Mouse (Mus musculus) CH12.LX (cell line): ENCODE data around the gene Babam1. TPM values are rescaled to one million over a fixed set of nuclear protein-coding genes. Genes with fewer than 3 reads are reported as not detected.
A peak's percentile ranks its signal among the peaks of the same experiment; 100 is the strongest.

Experiments used
- DNase-seq: peaks from one replicate; pipeline ENCODE4 v3.0.0-alpha.2; 2013; ENCODE audit errors: extremely low read depth
- H3K27ac ChIP-seq: 2 replicates; pipeline ENCODE4 v1.5.1; 2012; ENCODE audit warnings: low read depth, mild to moderate bottlenecking, control low read depth, moderate library complexity; ENCODE audit not compliant: insufficient read depth
- H3K27me3 ChIP-seq: replicated peaks from 2 replicates; pipeline ENCODE3; 2012; ENCODE audit warnings: inconsistent platforms
- H3K36me3 ChIP-seq, 2 experiments: replicated peaks in 1 of 2; 2 replicates each; pipeline versions ENCODE3 to v1.6.1; 2012; ENCODE audit warnings: inconsistent platforms in 1 of 2, low read length in 1 of 2, mild to moderate bottlenecking in 1 of 2, mixed read lengths in 1 of 2, moderate library complexity in 1 of 2; ENCODE audit not compliant: control insufficient read depth in 1 of 2, insufficient read depth in 1 of 2
- H3K4me1 ChIP-seq, 2 experiments: 2 replicates each; pipeline ENCODE4 v1.6.1; 2012; ENCODE audit warnings: inconsistent platforms in 1 of 2, moderate library complexity in 1 of 2; ENCODE audit not compliant: insufficient read depth in 2 of 2, control insufficient read depth in 1 of 2
- H3K4me2 ChIP-seq: 2 replicates; pipeline ENCODE4 v1.6.1; 2012; ENCODE audit warnings: low read depth, mild to moderate bottlenecking, control low read depth; ENCODE audit not compliant: poor library complexity, insufficient read depth, severe bottlenecking
- H3K4me3 ChIP-seq, 3 experiments: fragments of 150-350 bp in 1 of 3; sonication (generic) in 1 of 3; replicated peaks in 1 of 3; 2 replicates each; pipeline versions ENCODE3 to v1.5.1; 2011 to 2012; ENCODE audit warnings: low read depth in 2 of 3, low read length in 2 of 3, mild to moderate bottlenecking in 2 of 3, moderate library complexity in 2 of 3, control low read depth in 1 of 3, improper control_type of control experiment in 1 of 3, inconsistent platforms in 1 of 3, mixed read lengths in 1 of 3; ENCODE audit not compliant: poor library complexity in 1 of 3
- H3K79me2 ChIP-seq: replicated peaks from 2 replicates; pipeline ENCODE4 v1.6.1; 2012; ENCODE audit warnings: mild to moderate bottlenecking, moderate library complexity; ENCODE audit not compliant: control insufficient read depth, poor library complexity, insufficient read depth, severe bottlenecking; ENCODE audit errors: extremely low read depth
- H3K9ac ChIP-seq: 2 replicates; pipeline ENCODE4 v1.6.1; 2012; ENCODE audit warnings: low read depth, mild to moderate bottlenecking, control low read depth, moderate library complexity; ENCODE audit not compliant: insufficient read depth
- H3K9me3 ChIP-seq: replicated peaks from 2 replicates; pipeline ENCODE3; 2012; ENCODE audit warnings: low read length, inconsistent platforms, mixed read lengths
- BHLHE40 ChIP-seq: IDR thresholded peaks from 2 replicates; pipeline ENCODE4 v1.6.1; 2011; ENCODE audit warnings: mild to moderate bottlenecking, low read depth, low read length, improper control_type of control experiment
- CHD1 ChIP-seq: IDR thresholded peaks from 2 replicates; pipeline ENCODE4 v1.6.1; 2012; ENCODE audit warnings: low read depth, low read length, improper control_type of control experiment, inconsistent platforms
- CTCF ChIP-seq, 2 experiments: IDR thresholded peaks in 1 of 2; conservative IDR thresholded peaks in 1 of 2; 2 replicates each; pipeline ENCODE4 v1.5.1; 2011 to 2012; ENCODE audit warnings: low read depth in 2 of 2, low read length in 2 of 2, improper control_type of control experiment in 1 of 2, inconsistent platforms in 1 of 2, mild to moderate bottlenecking in 1 of 2, moderate library complexity in 1 of 2
- E2F4 ChIP-seq: IDR thresholded peaks from 2 replicates; pipeline ENCODE4 v1.6.1; 2011; ENCODE audit warnings: low read depth, low read length, improper control_type of control experiment; ENCODE audit not compliant: insufficient replicate concordance
- ELF1 ChIP-seq: IDR thresholded peaks from 2 replicates; pipeline ENCODE4 v1.6.1; 2014; ENCODE audit warnings: low read depth, mild to moderate bottlenecking, inconsistent platforms, low read length, improper control_type of control experiment
- EP300 ChIP-seq: IDR thresholded peaks from 2 replicates; pipeline ENCODE4 v1.6.1; 2011; ENCODE audit warnings: low read length, improper control_type of control experiment
- GABPA ChIP-seq: IDR thresholded peaks from 2 replicates; pipeline ENCODE4 v1.6.1; 2012; ENCODE audit warnings: low read depth, low read length, improper control_type of control experiment, inconsistent platforms; ENCODE audit not compliant: insufficient replicate concordance
- HCFC1 ChIP-seq: IDR thresholded peaks from 2 replicates; pipeline ENCODE4 v1.6.1; 2012; ENCODE audit warnings: low read depth, mild to moderate bottlenecking, inconsistent platforms, low read length, improper control_type of control experiment
- JUN ChIP-seq: IDR thresholded peaks from 2 replicates; pipeline ENCODE4 v1.6.1; 2011; ENCODE audit warnings: low read depth, mild to moderate bottlenecking, low read length, improper control_type of control experiment, moderate library complexity; ENCODE audit not compliant: insufficient read depth
- JUND ChIP-seq: conservative IDR thresholded peaks from 2 replicates; pipeline ENCODE4 v1.6.1; 2011; ENCODE audit warnings: low read depth, low read length, improper control_type of control experiment
- MAX ChIP-seq: IDR thresholded peaks from 2 replicates; pipeline ENCODE4 v1.6.1; 2011; ENCODE audit warnings: low read length, improper control_type of control experiment
- MXI1 ChIP-seq: IDR thresholded peaks from 2 replicates; pipeline ENCODE4 v1.6.1; 2011; ENCODE audit warnings: mild to moderate bottlenecking, low read depth, low read length, improper control_type of control experiment
- MYC ChIP-seq: IDR thresholded peaks from 2 replicates; pipeline ENCODE4 v1.6.1; 2011; ENCODE audit warnings: low read depth, mild to moderate bottlenecking, improper control_type of control experiment, low read length
- PAX5 ChIP-seq: IDR thresholded peaks from 2 replicates; pipeline ENCODE4 v1.6.1; 2012; ENCODE audit warnings: low read length, inconsistent platforms, mixed read lengths
- POLR2A ChIP-seq: IDR thresholded peaks from 2 replicates; pipeline ENCODE4 v1.6.1; 2011; ENCODE audit warnings: low read depth, mild to moderate bottlenecking, improper control_type of control experiment, low read length
- POLR2AphosphoS2 ChIP-seq: IDR thresholded peaks from 2 replicates; pipeline ENCODE4 v1.6.1; 2011; ENCODE audit warnings: low read depth, low read length, improper control_type of control experiment
- SIN3A ChIP-seq: IDR thresholded peaks from 2 replicates; pipeline ENCODE4 v1.6.1; 2012; ENCODE audit warnings: low read length, improper control_type of control experiment, inconsistent platforms
- TCF12 ChIP-seq: IDR thresholded peaks from 2 replicates; pipeline ENCODE4 v1.6.1; 2014; ENCODE audit warnings: low read depth, mild to moderate bottlenecking, inconsistent platforms, low read length, improper control_type of control experiment
- USF1 ChIP-seq: IDR thresholded peaks from 2 replicates; pipeline ENCODE4 v1.6.1; 2014; ENCODE audit warnings: low read depth, mild to moderate bottlenecking, inconsistent platforms, low read length, improper control_type of control experiment
- USF2 ChIP-seq: conservative IDR thresholded peaks from 2 replicates; pipeline ENCODE4 v1.6.1; 2011; ENCODE audit warnings: low read depth, low read length, improper control_type of control experiment
- ZC3H11A ChIP-seq: IDR thresholded peaks from 2 replicates; pipeline ENCODE4 v1.6.1; 2012; ENCODE audit warnings: low read depth, mild to moderate bottlenecking, inconsistent platforms, low read length, improper control_type of control experiment
- dilution Hi-C: fragments of 300-500 bp; cut with MboI; formaldehyde crosslinking; loops from 2 replicates; pipeline ENCODE4 v1.14.3; 2020; ENCODE audit warnings: low sequenced_read_pairs; ENCODE audit not compliant: extremely low pct_unique_long_range_greater_than_20kb, extremely low pct_ligation_motif_present
- in situ Hi-C: fragments of 300-500 bp; cut with MboI; formaldehyde crosslinking; loops from 3 replicates; pipeline ENCODE4 v1.14.3; 2019; ENCODE audit warnings: low sequenced_read_pairs, low pct_ligation_motif_present, low pct_unique_long_range_greater_than_20kb, mixed read lengths
- polyA plus RNA-seq: library from polyadenylated mRNA; unstranded; fragments of >175 nt; gene quantifications from 2 replicates; pipeline ENCODE4 v1.2.1, GENCODE M21; 2012; ENCODE audit warnings: low read depth; ENCODE audit not compliant: insufficient read length
- total RNA-seq, 2 experiments: library from RNA; depleted of rRNA; stranded (reverse); fragments of 300-350 nt in 1 of 2; fragments of >200 nt in 1 of 2; gene quantifications; 2 replicates each; pipeline ENCODE4 v1.2.3; 2012 to 2014

Gene Babam1
- total and polyA plus RNA-seq, 3 experiments, result 56.7 to 137 (median 67.3) TPM

DNA sequence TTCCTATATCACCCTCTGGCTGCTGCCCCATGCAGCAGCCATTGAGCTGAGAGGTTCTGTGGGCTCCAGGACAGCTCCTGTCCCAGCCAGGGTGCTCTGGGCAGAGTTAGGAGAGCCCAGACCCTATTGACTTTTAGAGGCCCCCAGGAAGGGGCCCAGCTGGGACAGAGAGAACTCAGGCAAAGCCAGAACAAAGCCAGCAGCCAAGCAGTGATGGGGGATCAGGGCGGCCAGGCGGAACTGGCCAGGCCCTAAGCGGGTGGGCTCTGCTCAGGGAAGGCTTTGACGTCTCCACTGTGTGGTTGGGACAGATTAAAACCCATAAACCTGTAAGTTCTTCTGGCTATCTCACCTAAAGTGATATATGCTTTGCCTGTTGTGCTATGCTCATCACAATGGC, 17.7 kb upstream of the Babam1 start:
- TF ChIP-seq SIN3A, result no peak
- no peak for TF ChIP-seq CHD1
- no peak for TF ChIP-seq USF2
- no peak for TF ChIP-seq GABPA
- no peak for TF ChIP-seq USF1
- TF ChIP-seq ELF1, result no peak
- no peak for TF ChIP-seq MXI1
- no peak for TF ChIP-seq JUND
- no peak for TF ChIP-seq JUN
- no peak for TF ChIP-seq TCF12
- TF ChIP-seq E2F4, result no peak
- TF ChIP-seq MAX, result no peak
- no peak for TF ChIP-seq MYC
- no peak for TF ChIP-seq EP300
- Histone ChIP-seq H3K9ac (no peak overlapping the region), H3K79me2 (no peaks in the 10 kb centered on the region), H3K9me3 (peaks cover 9% of the 10 kb centered on the region), H3K4me1 (peaks cover 15 to 55% of the 10 kb centered on the region in 2 experiments), H3K36me3 (peaks cover 21 to 46% of the 10 kb centered on the region in 2 experiments), H3K27me3 (no peaks in the 10 kb centered on the region), H3K27ac (no peak overlapping the region), H3K4me2 (no peak overlapping the region), H3K4me3 (no peak overlapping the region)
- no peak for DNase-seq
- dilution Hi-C loops (no loop called here), in situ Hi-C loops (no loop called here)

DNA sequence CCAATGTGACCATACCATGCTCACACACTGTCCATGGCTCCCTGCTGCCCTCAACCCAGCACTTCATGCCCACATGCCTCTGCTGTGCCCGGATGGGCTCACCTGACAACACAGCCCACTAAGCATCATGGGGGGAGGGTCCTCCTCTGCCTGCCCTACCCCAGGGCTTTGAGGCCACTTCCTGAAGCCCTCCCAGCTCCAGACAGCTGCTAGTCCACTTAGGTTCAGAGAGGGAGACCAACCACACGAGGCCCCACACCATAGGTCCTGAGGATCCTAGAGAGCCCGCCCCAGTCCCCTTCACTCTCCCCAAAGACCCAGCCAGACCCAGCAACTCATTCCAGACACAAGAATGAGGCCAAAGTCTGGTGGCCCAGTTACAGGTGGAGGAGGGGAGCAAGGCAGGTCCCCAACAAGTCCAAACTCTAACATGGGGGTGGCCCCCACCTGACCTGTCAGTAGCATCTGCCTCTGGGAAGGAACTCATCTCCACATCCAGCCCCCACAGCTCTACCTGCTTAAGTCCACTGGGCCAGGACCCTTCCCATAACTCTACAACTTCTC, 17.1 kb upstream of the Babam1 start:
- Histone ChIP-seq H3K27me3 (no peaks in the 10 kb centered on the region), H3K27ac (no peak overlapping the region), H3K9ac (no peak overlapping the region), H3K36me3 (peaks cover 17 to 40% of the 10 kb centered on the region in 2 experiments), H3K9me3 (peaks cover 9% of the 10 kb centered on the region), H3K4me2 (peak overlapping the region; percentile 54; the same call in 1 of the 2 replicates), H3K4me3 (peak overlapping the region in 1 of 3 experiments; percentile 3), H3K4me1 (peaks cover 15 to 52% of the 10 kb centered on the region in 2 experiments), H3K79me2 (no peaks in the 10 kb centered on the region)
- no peak for DNase-seq
- dilution Hi-C loops (no loop called here), in situ Hi-C loops (no loop called here)
- TF ChIP-seq E2F4 (no peak), MAX (no peak), POLR2A (no peak), BHLHE40 (no peak), PAX5 (no peak), POLR2AphosphoS2 (no peak), CHD1 (no peak), ZC3H11A (no peak), CTCF (conservative IDR thresholded peaks at IDR 0.05 in 1 of 2, IDR thresholded peaks at IDR 0.05 in 1 of 2; ENCODE audit: low read depth in 2 of 2, low read length in 2 of 2) (no peak), ELF1 (no peak), EP300 (no peak), HCFC1 (no peak)
